Mouse (Mus musculus) cerebellum, adult 2 months (tissue): ENCODE measurements around the gene Pop5. TPM values are rescaled to one million over a fixed set of nuclear protein-coding genes. Genes with fewer than 3 reads are reported as not detected.

ENCODE experiments used
- DNase-seq, 2 experiments: peaks; one replicate each; pipeline ENCODE4 v3.0.0; 2021
- H3K27ac ChIP-seq: fragments of 200-500 bp; 2 replicates; pipeline ENCODE4 v1.5.1; 2012; ENCODE audit warnings: low read length, control low read depth, inconsistent platforms; ENCODE audit not compliant: insufficient read depth
- H3K27me3 ChIP-seq: fragments of 200-500 bp; 2 replicates; pipeline ENCODE4 v1.6.1; 2012; ENCODE audit warnings: inconsistent platforms, mild to moderate bottlenecking, low read length, moderate library complexity; ENCODE audit not compliant: control insufficient read depth, insufficient read depth
- H3K4me1 ChIP-seq: fragments of 200-500 bp; 2 replicates; pipeline ENCODE4 v1.6.1; 2011; ENCODE audit warnings: low read length; ENCODE audit not compliant: control insufficient read depth, insufficient read depth
- H3K4me3 ChIP-seq: fragments of 200-500 bp; replicated peaks from 2 replicates; pipeline ENCODE3; 2011; ENCODE audit warnings: mild to moderate bottlenecking, low read depth, low read length, control low read depth; ENCODE audit not compliant: insufficient read depth
- CTCF ChIP-seq: fragments of 200-500 bp; IDR thresholded peaks from 2 replicates; pipeline ENCODE4 v1.5.1; 2011; ENCODE audit warnings: low read depth, mild to moderate bottlenecking, control low read depth, low read length, moderate library complexity, borderline replicate concordance; ENCODE audit not compliant: insufficient read depth
- POLR2A ChIP-seq: fragments of 200-500 bp; IDR thresholded peaks from 2 replicates; pipeline ENCODE4 v1.6.1; 2011; ENCODE audit warnings: low read length, control low read depth, borderline replicate concordance; ENCODE audit not compliant: insufficient read depth
- WGBS: fragments of 180-500 bp; shearing (Covaris S2); methylation state at CpG from one replicate; pipeline ENCODE4 v1.1.7; 2018; 5-methylcytosine and 5-hydroxymethylcytosine counted together
- polyA plus RNA-seq: library from polyadenylated mRNA; depleted of rRNA; stranded (reverse); fragments of >200 nt; gene quantifications from 2 replicates; pipeline ENCODE4 v1.2.3, GENCODE M21; 2012

Pop5 gene
- polyA plus RNA-seq, 1 experiment, result 177 TPM

- Histone ChIP-seq H3K4me3 (peak overlapping the region; percentile 88), H3K4me1 (peaks cover 7% of the 10 kb centered on the region; the same call in 1 of the 2 replicates), H3K27ac (peak overlapping the region; percentile 85), H3K27me3 (no peaks in the 10 kb centered on the region)
- DNase-seq, result peak in 1 of 2 experiments; percentile 44
- TF ChIP-seq CTCF, result no peak
- no peak for TF ChIP-seq POLR2A
- WGBS, result under 1% methylated on average over 71 of the region's 77 CpGs
Observed at GRCm38 (mm10) chr5:115271931-115272811, 36.5 kb downstream of the Pop5 start.

GRCm38 (mm10) chr5:115272812-115273548, 37.3 kb downstream of the Pop5 start, which contains the start of gene Rnf10:
TSS of gene Rnf10 (minus strand) at chr5:115272898.
- Histone ChIP-seq H3K4me3 (peak within 1 kb of the TSS; percentile 88), H3K27me3 (no peaks in the 10 kb centered on the region)
- 10% methylated on average over 26 of the region's 26 CpGs for WGBS

GRCm38 (mm10) chr5:115273549-115274135, 38.0 kb downstream of the Pop5 start:
- Histone ChIP-seq H3K27ac (no peak overlapping the region), H3K4me3 (no peak overlapping the region), H3K27me3 (no peaks in the 10 kb centered on the region), H3K4me1 (peaks cover 7% of the 10 kb centered on the region; the same call in 1 of the 2 replicates)
- no peak for TF ChIP-seq POLR2A
- TF ChIP-seq CTCF, result no peak
- 76% methylated on average over 6 of the region's 6 CpGs for WGBS
- DNase-seq, result no peak

More at GRCm38 (mm10) chr5:115272812-115273548, 37.3 kb downstream of the Pop5 start, which contains the start of gene Rnf10:
- TF ChIP-seq POLR2A (peak; percentile 96), CTCF (no peak)
- H3K4me1 ChIP-seq, result peaks cover 7% of the 10 kb centered on the region; the same call in 1 of the 2 replicates
- peak; percentile 98 to 99 for DNase-seq
- H3K27ac ChIP-seq, result peak within 1 kb of the TSS; percentile 85

- WGBS, result 55% methylated on average over 1 of the region's 1 CpGs
- Histone ChIP-seq H3K27me3 (no peaks in the 10 kb centered on the region), H3K27ac (no peak overlapping the region), H3K4me1 (peaks cover 3% of the 10 kb centered on the region; the same call in 1 of the 2 replicates), H3K4me3 (no peak overlapping the region)
- DNase-seq, result no peak
- TF ChIP-seq POLR2A (no peak), CTCF (no peak)
Observed at GRCm38 (mm10) chr5:115274353-115274752, 38.7 kb downstream of the Pop5 start.

- WGBS, result 95% methylated on average over 1 of the region's 1 CpGs
- Histone ChIP-seq H3K27ac (no peak overlapping the region), H3K4me3 (no peak overlapping the region), H3K4me1 (peaks cover 3% of the 10 kb centered on the region; the same call in 1 of the 2 replicates), H3K27me3 (no peaks in the 10 kb centered on the region)
- no peak for DNase-seq
- TF ChIP-seq CTCF (no peak), POLR2A (no peak)
Observed at GRCm38 (mm10) chr5:115274771-115275170, 39.1 kb downstream of the Pop5 start.

- no peak for DNase-seq
- Histone ChIP-seq H3K4me1 (no peaks in the 10 kb centered on the region), H3K4me3 (no peak overlapping the region), H3K27ac (no peak overlapping the region), H3K27me3 (no peaks in the 10 kb centered on the region)
- 30% methylated on average over 14 of the region's 14 CpGs for WGBS
- TF ChIP-seq CTCF (peak; percentile 28; the same call in 1 of the 2 replicates), POLR2A (no peak)
Observed at GRCm38 (mm10) chr5:115275998-115276397, 40.4 kb downstream of the Pop5 start.

GRCm38 (mm10) chr5:115278053-115278452, 42.4 kb downstream of the Pop5 start:
- DNase-seq, result no peak
- Histone ChIP-seq H3K27ac (no peak overlapping the region), H3K27me3 (no peaks in the 10 kb centered on the region), H3K4me3 (no peak overlapping the region), H3K4me1 (no peaks in the 10 kb centered on the region)
- WGBS, result 94% methylated on average over 1 of the region's 1 CpGs
- TF ChIP-seq POLR2A (no peak), CTCF (no peak)
